Mouse (Mus musculus): ENCODE measurements around the gene Frmd8. TPM values are rescaled to one million over a fixed set of nuclear protein-coding genes. Genes with fewer than 3 reads are reported as not detected.

The Frmd8 gene
- polyA plus RNA-seq, 1 experiment from 2014 or later, result 19.0 TPM

DNA sequence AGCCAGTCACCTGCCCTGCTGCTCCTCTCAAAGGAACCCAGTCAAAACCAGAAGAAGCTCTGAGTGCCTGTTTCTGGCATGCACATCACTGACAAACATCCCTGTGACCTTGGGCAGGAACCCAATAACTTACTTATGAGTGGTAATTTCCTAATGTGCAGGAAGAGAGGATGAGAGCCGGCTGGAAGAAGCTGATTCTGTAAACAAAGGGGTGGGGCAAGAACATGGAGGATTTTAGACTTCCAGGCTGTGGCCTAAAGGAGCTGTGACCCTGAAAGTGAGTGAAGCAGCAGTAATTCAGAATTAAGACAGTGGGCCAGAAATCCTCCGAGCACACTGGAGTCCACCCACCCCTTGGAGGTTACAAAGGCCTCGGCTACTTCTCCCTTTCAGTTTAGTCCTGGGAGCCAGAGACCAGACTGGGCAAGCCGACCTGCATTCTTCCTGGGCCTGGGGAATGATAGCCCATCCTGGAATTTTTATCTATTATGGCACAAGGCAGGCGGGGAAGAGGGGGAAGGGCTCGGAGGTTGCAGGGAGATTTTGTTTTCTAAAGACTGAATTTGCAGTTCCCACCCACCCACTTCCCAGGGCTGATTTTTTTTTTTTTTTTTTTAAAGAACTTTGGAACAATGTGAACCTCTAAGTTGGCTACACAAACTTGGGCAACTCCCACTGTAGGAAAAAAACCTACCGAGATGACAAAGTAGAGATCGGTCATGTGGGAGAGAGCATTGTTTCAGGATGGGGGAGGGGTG, 68.8 kb downstream of the Frmd8 start:
- Histone ChIP-seq H3K27me3 (no peaks in the 10 kb centered on the region), H3K9me3 (no peaks in the 10 kb centered on the region), H3K4me1 (replicated peaks) (peaks cover 64% of the 10 kb centered on the region), H3K4me2 (replicated peaks) (no peak overlapping the region), H3K4me3 (replicated peaks) (no peak overlapping the region), H3K27ac (peak overlapping the region; percentile 80), H3K36me3 (no peaks in the 10 kb centered on the region), H3K9ac (replicated peaks) (no peak overlapping the region)
- WGBS, result 4% methylated on average over 8 of the region's 8 CpGs
- no peak for ATAC-seq

GRCm38 (mm10) chr19:5804371-5804899, 70.6 kb downstream of the Frmd8 start:
- H3K9ac ChIP-seq (replicated peaks), result peak overlapping the region; percentile 69
- no peak overlapping the region for H3K4me3 ChIP-seq (replicated peaks)
- peak overlapping the region; percentile 82 for H3K4me2 ChIP-seq (replicated peaks)
- peaks cover 46% of the 10 kb centered on the region for H3K4me1 ChIP-seq (replicated peaks)
- no peaks in the 10 kb centered on the region for H3K9me3 ChIP-seq
- no peak for ATAC-seq
- 39% methylated on average over 8 of the region's 8 CpGs for WGBS
- H3K36me3 ChIP-seq, result no peaks in the 10 kb centered on the region
- H3K27me3 ChIP-seq, result no peaks in the 10 kb centered on the region
- H3K27ac ChIP-seq, result peak overlapping the region; percentile 100

DNA sequence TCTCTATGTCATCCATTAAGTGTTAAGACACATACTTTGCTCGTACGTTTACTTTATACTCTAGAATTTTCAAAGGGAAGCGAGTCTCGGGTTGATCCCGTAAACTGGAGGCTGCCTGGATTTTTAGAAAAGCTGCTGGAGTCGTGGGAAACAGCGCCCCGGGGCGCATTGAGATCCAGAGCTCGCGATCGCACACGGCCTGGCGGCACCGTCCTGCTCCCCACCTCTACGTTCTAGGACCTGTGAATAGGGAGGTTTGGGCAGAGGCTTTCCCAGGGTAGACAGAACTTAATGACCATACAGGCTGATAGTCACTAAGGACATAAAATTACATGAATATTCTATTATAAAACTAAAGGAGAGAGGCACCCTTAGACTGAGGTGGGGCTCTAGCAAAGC, 71.2 kb downstream of the Frmd8 start:
- peak overlapping the region; percentile 100 for H3K27ac ChIP-seq
- peak; percentile 53 for ATAC-seq
- WGBS, result 1% methylated on average over 16 of the region's 16 CpGs

DNA sequence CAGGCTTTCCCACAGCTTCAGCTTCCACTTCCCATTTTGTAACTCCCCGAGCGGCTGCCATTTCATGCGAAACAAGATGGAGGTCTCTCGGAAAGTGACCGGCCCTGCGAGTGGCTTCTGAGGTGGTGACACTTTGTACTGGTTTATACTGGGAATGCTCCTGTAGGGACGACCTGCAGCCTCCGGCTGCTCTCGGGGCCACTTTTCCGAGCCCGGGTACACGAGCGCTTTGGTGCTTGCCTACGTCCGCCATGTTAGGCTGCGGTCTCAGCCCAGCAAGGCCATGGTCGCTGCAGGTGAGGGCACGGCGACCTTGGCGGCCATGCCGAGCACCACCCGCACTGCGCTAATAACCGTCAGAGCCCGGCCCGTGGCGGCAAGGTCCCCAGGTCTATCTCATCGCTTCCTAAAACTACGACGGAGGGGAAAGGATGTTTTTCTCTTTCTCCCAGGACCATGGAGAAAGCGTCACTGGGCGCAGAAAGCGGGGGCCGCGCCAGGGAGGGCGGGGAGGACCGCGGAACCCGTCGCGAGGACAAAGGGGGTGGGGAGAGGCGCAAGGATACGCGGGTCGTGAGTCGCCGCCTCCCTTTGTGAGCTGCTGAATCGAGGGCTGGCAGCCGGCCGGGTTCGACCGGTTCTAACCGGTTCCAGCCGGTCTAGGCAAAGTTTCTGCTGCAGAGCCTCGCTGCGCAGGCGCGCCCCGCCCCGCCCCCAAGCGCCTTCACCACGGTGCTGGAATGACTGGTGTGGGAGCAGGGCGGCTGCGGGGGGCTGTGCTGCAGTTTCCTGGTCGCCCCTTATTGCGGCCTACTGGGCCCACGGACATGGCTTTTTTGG, 71.8 kb downstream of the Frmd8 start:
- H3K36me3 ChIP-seq, result peaks cover 5% of the 10 kb centered on the region
- peaks cover 40% of the 10 kb centered on the region for H3K4me1 ChIP-seq (replicated peaks)
- under 1% methylated on average over 66 of the region's 67 CpGs for WGBS
- H3K4me2 ChIP-seq (replicated peaks), result peak overlapping the region; percentile 82
- peak; percentile 98 for ATAC-seq
- H3K27ac ChIP-seq, result peak overlapping the region; percentile 100
- no peaks in the 10 kb centered on the region for H3K9me3 ChIP-seq
- no peaks in the 10 kb centered on the region for H3K27me3 ChIP-seq
- H3K9ac ChIP-seq (replicated peaks), result peak overlapping the region; percentile 89
- peak overlapping the region; percentile 99 for H3K4me3 ChIP-seq (replicated peaks)

More for the DNA sequence above, 71.2 kb downstream of the Frmd8 start:
- Histone ChIP-seq H3K27me3 (no peaks in the 10 kb centered on the region), H3K4me2 (replicated peaks) (peak overlapping the region; percentile 82), H3K4me3 (replicated peaks) (peak overlapping the region; percentile 99), H3K9ac (replicated peaks) (peak overlapping the region; percentile 69), H3K9me3 (no peaks in the 10 kb centered on the region), H3K4me1 (replicated peaks) (peaks cover 44% of the 10 kb centered on the region), H3K36me3 (no peaks in the 10 kb centered on the region)

- H3K27me3 ChIP-seq, result no peaks in the 10 kb centered on the region
- peak overlapping the region; percentile 89 for H3K9ac ChIP-seq (replicated peaks)
- WGBS, result under 1% methylated on average over 4 of the region's 4 CpGs
- peaks cover 8% of the 10 kb centered on the region for H3K36me3 ChIP-seq
- H3K4me3 ChIP-seq (replicated peaks), result peak overlapping the region; percentile 99
- peaks cover 41% of the 10 kb centered on the region for H3K4me1 ChIP-seq (replicated peaks)
- no peak for ATAC-seq
- no peaks in the 10 kb centered on the region for H3K9me3 ChIP-seq
- peak overlapping the region; percentile 100 for H3K27ac ChIP-seq
- peak overlapping the region; percentile 82 for H3K4me2 ChIP-seq (replicated peaks)
Observed at GRCm38 (mm10) chr19:5802787-5803040, 72.4 kb downstream of the Frmd8 start.

GRCm38 (mm10) chr19:5802011-5802786, 72.9 kb downstream of the Frmd8 start:
- Histone ChIP-seq H3K4me3 (replicated peaks) (peak overlapping the region; percentile 99), H3K36me3 (peaks cover 13% of the 10 kb centered on the region), H3K4me2 (replicated peaks) (peak overlapping the region; percentile 97), H3K9me3 (no peaks in the 10 kb centered on the region), H3K27me3 (no peaks in the 10 kb centered on the region), H3K27ac (peak overlapping the region; percentile 100), H3K9ac (replicated peaks) (peak overlapping the region; percentile 99), H3K4me1 (replicated peaks) (peaks cover 44% of the 10 kb centered on the region)
- under 1% methylated on average over 25 of the region's 25 CpGs for WGBS
- no peak for ATAC-seq

DNA sequence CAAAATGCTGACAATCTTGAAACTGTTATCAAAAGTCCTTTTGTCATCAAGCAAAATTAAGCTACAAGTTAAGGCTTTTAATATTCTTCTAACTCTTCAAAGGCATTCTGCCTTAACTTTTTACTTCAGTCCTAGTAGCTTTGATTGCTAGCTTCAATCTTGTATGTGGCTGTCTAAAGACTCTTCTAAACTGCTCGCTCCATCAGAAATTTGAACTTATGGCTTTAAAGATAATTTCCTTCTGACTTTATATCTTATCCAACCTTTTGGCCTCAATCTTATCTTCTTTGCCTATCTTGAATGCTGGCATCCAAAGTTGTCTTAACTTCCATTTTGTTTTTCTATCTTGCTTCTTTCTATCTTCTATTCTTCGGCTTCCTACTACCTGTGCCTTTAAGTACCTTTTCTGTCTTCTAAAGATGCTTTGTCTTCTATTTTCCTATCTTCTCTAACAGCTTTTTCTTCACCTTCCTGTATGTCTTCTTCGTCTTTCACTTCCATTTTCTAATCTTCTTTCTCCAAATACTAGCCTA, 73.6 kb downstream of the Frmd8 start:
- 7% methylated on average over 3 of the region's 3 CpGs for WGBS
- H3K27ac ChIP-seq, result peak overlapping the region; percentile 100
- H3K4me2 ChIP-seq (replicated peaks), result peak overlapping the region; percentile 97
- no peaks in the 10 kb centered on the region for H3K27me3 ChIP-seq
- peaks cover 45% of the 10 kb centered on the region for H3K4me1 ChIP-seq (replicated peaks)
- ATAC-seq, result no peak
- peaks cover 20% of the 10 kb centered on the region for H3K36me3 ChIP-seq
- H3K9ac ChIP-seq (replicated peaks), result peak overlapping the region; percentile 99
- peak overlapping the region; percentile 99 for H3K4me3 ChIP-seq (replicated peaks)
- H3K9me3 ChIP-seq, result no peaks in the 10 kb centered on the region

DNA sequence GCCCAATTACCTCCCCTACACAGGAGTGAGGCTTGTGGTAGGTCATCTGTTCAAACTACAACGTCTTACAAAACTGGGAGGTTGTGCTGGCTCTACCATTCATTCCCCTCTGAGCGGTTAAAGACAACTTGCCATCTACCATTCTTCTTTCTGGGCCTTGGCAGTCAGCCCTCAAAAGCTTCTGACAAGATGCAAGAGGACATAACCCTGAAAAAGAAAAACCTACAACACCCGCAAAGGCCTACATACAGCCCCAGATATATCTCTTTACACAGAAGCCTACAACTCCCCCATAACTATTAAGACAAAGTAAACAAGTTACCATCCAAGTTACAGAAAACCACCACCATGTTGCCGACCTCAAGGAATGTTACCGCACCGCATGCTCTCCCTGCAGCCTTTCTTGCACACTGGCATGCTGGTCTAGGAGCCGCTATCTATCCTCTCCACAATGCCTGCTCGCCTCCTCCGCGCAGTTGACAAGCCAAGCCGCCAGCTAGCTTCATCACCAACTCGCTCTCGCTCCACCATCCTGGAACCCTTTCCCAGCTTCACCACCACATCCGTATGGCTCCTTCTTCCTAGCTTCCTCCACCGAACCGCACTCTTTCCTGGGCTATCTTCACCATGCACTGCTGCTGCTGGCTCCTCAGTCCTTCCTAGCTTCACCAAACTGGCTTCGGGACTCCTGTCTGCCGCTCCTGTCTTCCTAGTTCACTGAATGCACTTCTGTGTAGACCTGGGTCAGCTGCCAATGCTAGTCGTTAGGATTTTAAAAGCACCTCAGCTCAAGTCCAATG, 74.2 kb downstream of the Frmd8 start:
- Histone ChIP-seq H3K4me3 (replicated peaks) (peak overlapping the region; percentile 99), H3K9ac (replicated peaks) (peak overlapping the region; percentile 99), H3K4me1 (replicated peaks) (peaks cover 45% of the 10 kb centered on the region), H3K9me3 (no peaks in the 10 kb centered on the region), H3K27me3 (no peaks in the 10 kb centered on the region), H3K36me3 (peaks cover 26% of the 10 kb centered on the region), H3K4me2 (replicated peaks) (peak overlapping the region; percentile 97), H3K27ac (peak overlapping the region; percentile 100)
- WGBS, result 0% methylated on average over 19 of the region's 19 CpGs
- ATAC-seq, result no peak

- ATAC-seq, result no peak
- Histone ChIP-seq H3K9ac (replicated peaks) (peak overlapping the region; percentile 99), H3K9me3 (no peaks in the 10 kb centered on the region), H3K27ac (peak overlapping the region; percentile 100), H3K36me3 (peaks cover 32% of the 10 kb centered on the region), H3K4me2 (replicated peaks) (peak overlapping the region; percentile 97), H3K4me1 (replicated peaks) (peaks cover 49% of the 10 kb centered on the region), H3K27me3 (no peaks in the 10 kb centered on the region), H3K4me3 (replicated peaks) (peak overlapping the region; percentile 99)
- WGBS, result 2% methylated on average over 2 of the region's 2 CpGs
Observed at GRCm38 (mm10) chr19:5800350-5800631, 74.8 kb downstream of the Frmd8 start.
